ENCODE assay signal across 10 mouse cellular contexts in genomic region chr13:97617511-97618189, GRCm38 (mm10).
DNase-seq lines count a peak whose midpoint lies in the region; ATAC-seq and TF ChIP-seq lines count a peak whose summit lies in the region.
"Had no signal": no experiment of that assay in that cellular context is flagged by ENCODE, and none has a peak within 500 bp of the region (broad histone marks: within the 10 kb centered on the region; RNA-seq: fewer than 3 reads in every experiment).

No protein-coding gene starts in this region.

- WGBS in embryonic facial prominence, embryonic 15.5 days: 52% methylated on average over 13 of the region's 13 CpGs
- WGBS in hindbrain, embryonic 10.5 days: 74% methylated on average over 13 of the region's 13 CpGs
- 79% methylated on average over 13 of the region's 13 CpGs for WGBS in hindbrain, embryonic 14.5 days

- no peak overlapping the region for H3K4me2 ChIP-seq in embryonic facial prominence, embryonic 15.5 days (replicated peaks)
- H3K4me2 ChIP-seq in hindbrain, embryonic 14.5 days (replicated peaks): no peak overlapping the region

- peak overlapping the region; percentile 26; the same call in 1 of the 2 replicates for H3K9ac ChIP-seq in ES-E14 (ENCODE audit: insufficient read depth, low read depth, low read length, poor library complexity, severe bottlenecking)
- H3K9ac ChIP-seq in embryonic facial prominence, embryonic 15.5 days: no peak overlapping the region
- no peak overlapping the region for H3K9ac ChIP-seq in hindbrain, embryonic 14.5 days
- H3K9ac ChIP-seq: liver, embryonic 14.5 days had no signal

- no peaks in the 10 kb centered on the region for H3K27me3 ChIP-seq in embryonic facial prominence, embryonic 15.5 days
- no peaks in the 10 kb centered on the region for H3K27me3 ChIP-seq in hindbrain, embryonic 10.5 days (ENCODE audit: insufficient read depth, poor library complexity, severe bottlenecking)
- H3K27me3 ChIP-seq in hindbrain, embryonic 14.5 days (ENCODE audit: control insufficient read depth, insufficient read depth, low read length): no peaks in the 10 kb centered on the region

- in situ Hi-C loops in ES-E14 (cut with MboI; ENCODE audit: low sequenced_read_pairs in 2 of 2, unreplicated experiment in 2 of 2): loop anchor here in 1 of 2 experiments (25.0 kb wide), 1 partner anchor 380 kb away; the partner anchor contains the start of gene Enc1

- no peaks in the 10 kb centered on the region for H3K36me3 ChIP-seq in ES-E14 (ENCODE audit: control insufficient read depth, insufficient read depth, low read length, poor library complexity, severe bottlenecking)
- H3K36me3 ChIP-seq in embryonic facial prominence, embryonic 15.5 days: no peaks in the 10 kb centered on the region
- no peaks in the 10 kb centered on the region for H3K36me3 ChIP-seq in hindbrain, embryonic 10.5 days
- H3K36me3 ChIP-seq in hindbrain, embryonic 14.5 days (replicated peaks; ENCODE audit: control insufficient read depth, insufficient read depth): no peaks in the 10 kb centered on the region

- no peaks in the 10 kb centered on the region for H3K9me3 ChIP-seq in ES-E14 (ENCODE audit: control insufficient read depth, insufficient read depth, low read depth, low read length)
- no peaks in the 10 kb centered on the region for H3K9me3 ChIP-seq in embryonic facial prominence, embryonic 15.5 days (replicated peaks)
- H3K9me3 ChIP-seq in hindbrain, embryonic 10.5 days: no peaks in the 10 kb centered on the region
- no peaks in the 10 kb centered on the region for H3K9me3 ChIP-seq in hindbrain, embryonic 14.5 days (ENCODE audit: control insufficient read depth, low read length)

- ATAC-seq in embryonic facial prominence, embryonic 15.5 days (ENCODE audit: insufficient number of reproducible peaks, low FRiP score, low TSS enrichment, low read depth): peak; percentile 60
- ATAC-seq in megakaryocyte-erythroid progenitor cell, adult 5-6 weeks (replicated peaks; ENCODE audit: low FRiP score, low TSS enrichment, poor library complexity, severe bottlenecking): peak; percentile 42
- ATAC-seq in hindbrain, embryonic 14.5 days (ENCODE audit: low FRiP score): no peak

- peaks cover 2 to 3% of the 10 kb centered on the region in 2 experiments; a peak in 1 of 4 replicates for H3K4me1 ChIP-seq in ES-E14 (ENCODE audit: control insufficient read depth in 2 of 2, insufficient read depth in 2 of 2, low read length in 2 of 2, poor library complexity in 1 of 2)
- H3K4me1 ChIP-seq in embryonic facial prominence, embryonic 15.5 days: peaks cover 14% of the 10 kb centered on the region
- H3K4me1 ChIP-seq in hindbrain, embryonic 10.5 days (replicated peaks): 0 out of 2 replicates have a peak, but pooled peaks cover 9% of the 10 kb centered on the region
- no peaks in the 10 kb centered on the region for H3K4me1 ChIP-seq in hindbrain, embryonic 14.5 days (replicated peaks; ENCODE audit: control insufficient read depth, insufficient read depth, low read length)

- no peak overlapping the region for H3K27ac ChIP-seq in ES-E14 (ENCODE audit: insufficient read depth, low read depth, low read length, poor library complexity, severe bottlenecking)
- H3K27ac ChIP-seq in embryonic facial prominence, embryonic 15.5 days (replicated peaks): 0 out of 2 replicates have a peak overlapping the region, but pooled peaks have one; percentile 17
- H3K27ac ChIP-seq in hindbrain, embryonic 10.5 days: no peak overlapping the region
- no peak overlapping the region for H3K27ac ChIP-seq in hindbrain, embryonic 14.5 days
- H3K27ac ChIP-seq: liver, embryonic 14.5 days had no signal

- peak; percentile 29 to 31 for DNase-seq in heart, postnatal 10 days
- DNase-seq in heart, postnatal 36 days: no peak
- no peak for DNase-seq in ES-E14 (ENCODE audit: low read depth, low spot score)
- no peak for DNase-seq in hindbrain, embryonic 10.5 days (ENCODE audit: low spot score)
- DNase-seq in layer of hippocampus, postnatal 36 days: no peak
- DNase-seq in hindbrain, embryonic 14.5 days (ENCODE audit: low spot score): no peak
- DNase-seq: thymus, postnatal 4 days had no signal

- intact Hi-C loops in heart, postnatal 10 days (cut with DNase I): no loop called here
- intact Hi-C loops in heart, postnatal 36 days (cut with DNase I): no loop called here

- no peak overlapping the region for H3K4me3 ChIP-seq in ES-E14 (ENCODE audit: insufficient read depth in 1 of 2, low read depth in 1 of 2, low read length in 2 of 2, poor library complexity in 1 of 2, severe bottlenecking in 1 of 2)
- H3K4me3 ChIP-seq in embryonic facial prominence, embryonic 15.5 days (replicated peaks): no peak overlapping the region
- H3K4me3 ChIP-seq in hindbrain, embryonic 10.5 days: no peak overlapping the region
- H3K4me3 ChIP-seq in hindbrain, embryonic 14.5 days (replicated peaks; ENCODE audit: low read length): no peak overlapping the region

TF ChIP-seq in ES-E14, 5 proteins besides CTCF, POLR2A, EP300 and RAD21:
- TF ChIP-seq CHD2 (IDR thresholded peaks at IDR 0.05; ENCODE audit: low read depth, low read length): no peak
- TF ChIP-seq ZNF384 (IDR thresholded peaks at IDR 0.05; ENCODE audit: low read depth, low read length): no peak
- no peak for TF ChIP-seq MAFK (IDR thresholded peaks at IDR 0.05; ENCODE audit: insufficient read depth, low read depth, low read length)
- no peak for TF ChIP-seq ZC3H11A (IDR thresholded peaks at IDR 0.05; ENCODE audit: borderline replicate concordance, low read depth, low read length)
- TF ChIP-seq HCFC1 (IDR thresholded peaks at IDR 0.05; ENCODE audit: borderline replicate concordance, insufficient read depth, low read length): no peak

Comparison
In these comparisons a context has a peak if more than half of its experiments do, and no peak if none do; other contexts are left out.
1. DNase-seq: peak in heart, postnatal 10 days (2 of 2); none in heart, postnatal 36 days (0 of 2), ES-E14 (single experiment), hindbrain, embryonic 10.5 days (single experiment), layer of hippocampus, postnatal 36 days (0 of 2) and hindbrain, embryonic 14.5 days (single experiment).